Mouse (Mus musculus) MEL (cell line): ENCODE data around the gene Nfasc. TPM values are rescaled to one million over a fixed set of nuclear protein-coding genes. Genes with fewer than 3 reads are reported as not detected.

Experiments used
- DNase-seq: peaks from one replicate; pipeline ENCODE4 v3.0.0; 2011; ENCODE audit warnings: low read depth, low spot score
- H3K27ac ChIP-seq: 2 replicates; pipeline ENCODE4 v1.5.1; 2012; ENCODE audit warnings: low read depth, mild to moderate bottlenecking, control low read depth, low read length, moderate library complexity; ENCODE audit not compliant: control insufficient read depth
- H3K27me3 ChIP-seq, 2 experiments: fragments of 150-350 bp in 1 of 2; sonication (generic) in 1 of 2; 2 replicates each; pipeline ENCODE4 v1.6.1; 2012; ENCODE audit warnings: low read length in 2 of 2, mild to moderate bottlenecking in 2 of 2, improper control_type of control experiment in 1 of 2, moderate library complexity in 1 of 2; ENCODE audit not compliant: insufficient read depth in 2 of 2, control insufficient read depth in 1 of 2
- H3K36me3 ChIP-seq, 2 experiments: 2 replicates each; pipeline ENCODE4 v1.6.1; 2012 to 2014; ENCODE audit warnings: low read length in 2 of 2, improper control_type of control experiment in 1 of 2, inconsistent platforms in 1 of 2, mild to moderate bottlenecking in 1 of 2; ENCODE audit not compliant: insufficient read depth in 2 of 2, control insufficient read depth in 1 of 2
- H3K4me1 ChIP-seq, 2 experiments: fragments of 150-350 bp in 1 of 2; sonication (generic) in 1 of 2; 2 replicates each; pipeline ENCODE4 v1.6.1; 2012; ENCODE audit warnings: low read length in 2 of 2, improper control_type of control experiment in 1 of 2, mild to moderate bottlenecking in 1 of 2; ENCODE audit not compliant: insufficient read depth in 2 of 2, control insufficient read depth in 1 of 2
- H3K4me3 ChIP-seq, 2 experiments: fragments of 150-350 bp in 1 of 2; sonication (generic) in 1 of 2; 2 replicates each; pipeline ENCODE4 v1.5.1; 2012; ENCODE audit warnings: low read depth in 2 of 2, low read length in 2 of 2, mild to moderate bottlenecking in 2 of 2, moderate library complexity in 2 of 2, control low read depth in 1 of 2, improper control_type of control experiment in 1 of 2; ENCODE audit not compliant: control insufficient read depth in 1 of 2, insufficient read depth in 1 of 2
- H3K79me2 ChIP-seq: 2 replicates; pipeline ENCODE4 v1.6.1; 2012; ENCODE audit warnings: mild to moderate bottlenecking, low read length, moderate library complexity; ENCODE audit not compliant: control insufficient read depth, poor library complexity, insufficient read depth
- H3K9ac ChIP-seq: 2 replicates; pipeline ENCODE4 v1.6.1; 2012; ENCODE audit warnings: low read depth, mild to moderate bottlenecking, control low read depth, low read length, moderate library complexity; ENCODE audit not compliant: control insufficient read depth, poor library complexity, severe bottlenecking
- H3K9me3 ChIP-seq: fragments of 150-350 bp; sonication (generic); replicated peaks from 2 replicates; pipeline ENCODE4 v1.6.1; 2012; ENCODE audit warnings: mild to moderate bottlenecking, low read length, improper control_type of control experiment, moderate library complexity; ENCODE audit not compliant: insufficient read depth
- BHLHE40 ChIP-seq: IDR thresholded peaks from 2 replicates; pipeline ENCODE4 v1.6.1; 2012; ENCODE audit warnings: low read depth, mild to moderate bottlenecking, inconsistent platforms, low read length, improper control_type of control experiment, borderline replicate concordance
- CHD1 ChIP-seq: IDR thresholded peaks from 2 replicates; pipeline ENCODE4 v1.6.1; 2012; ENCODE audit warnings: low read depth, mild to moderate bottlenecking, inconsistent platforms, low read length, improper control_type of control experiment
- CHD2 ChIP-seq: IDR thresholded peaks from 2 replicates; pipeline ENCODE4 v1.6.1; 2011; ENCODE audit warnings: low read length, improper control_type of control experiment
- E2F4 ChIP-seq: IDR thresholded peaks from 2 replicates; pipeline ENCODE4 v1.6.1; 2011; ENCODE audit warnings: low read depth, low read length, improper control_type of control experiment, borderline replicate concordance
- EP300 ChIP-seq, 2 experiments: IDR thresholded peaks; 2 replicates each; pipeline ENCODE4 v1.6.1; 2011; ENCODE audit warnings: improper control_type of control experiment in 2 of 2, low read length in 2 of 2, low read depth in 1 of 2, mild to moderate bottlenecking in 1 of 2
- ETS1 ChIP-seq: IDR thresholded peaks from 2 replicates; pipeline ENCODE4 v1.6.1; 2012; ENCODE audit warnings: low read depth, mild to moderate bottlenecking, inconsistent platforms, low read length, improper control_type of control experiment, moderate library complexity
- GABPA ChIP-seq: IDR thresholded peaks from 2 replicates; pipeline ENCODE4 v1.6.1; 2012; ENCODE audit warnings: low read depth, mild to moderate bottlenecking, inconsistent platforms, low read length, improper control_type of control experiment, moderate library complexity
- GATA1 ChIP-seq: IDR thresholded peaks from 2 replicates; pipeline ENCODE4 v1.6.1; 2011; ENCODE audit warnings: low read depth, low read length, improper control_type of control experiment
- MAFK ChIP-seq: IDR thresholded peaks from 2 replicates; pipeline ENCODE4 v1.6.1; 2011; ENCODE audit warnings: low read depth, mild to moderate bottlenecking, low read length, improper control_type of control experiment, borderline replicate concordance
- MAX ChIP-seq: IDR thresholded peaks from 2 replicates; pipeline ENCODE4 v1.6.1; 2011; ENCODE audit warnings: low read length, improper control_type of control experiment
- MAZ ChIP-seq: IDR thresholded peaks from 2 replicates; pipeline ENCODE4 v1.6.1; 2012; ENCODE audit warnings: low read depth, mild to moderate bottlenecking, inconsistent platforms, low read length, improper control_type of control experiment
- MEF2A ChIP-seq: IDR thresholded peaks from 2 replicates; pipeline ENCODE4 v1.6.1; 2014; ENCODE audit warnings: low read depth, mild to moderate bottlenecking, inconsistent platforms, low read length, improper control_type of control experiment; ENCODE audit not compliant: poor library complexity, insufficient replicate concordance, severe bottlenecking; ENCODE audit errors: extremely low read depth
- MXI1 ChIP-seq: IDR thresholded peaks from 2 replicates; pipeline ENCODE4 v1.6.1; 2011; ENCODE audit warnings: mild to moderate bottlenecking, low read depth, low read length, improper control_type of control experiment
- MYB ChIP-seq: IDR thresholded peaks from 2 replicates; pipeline ENCODE4 v1.6.1; 2011; ENCODE audit warnings: mild to moderate bottlenecking, low read depth, low read length, improper control_type of control experiment
- MYC ChIP-seq: IDR thresholded peaks from 2 replicates; pipeline ENCODE4 v1.6.1; 2011; ENCODE audit warnings: low read depth, mild to moderate bottlenecking, low read length, improper control_type of control experiment, moderate library complexity
- NELFE ChIP-seq: IDR thresholded peaks from 2 replicates; pipeline ENCODE4 v1.6.1; 2011; ENCODE audit warnings: low read depth, low read length, improper control_type of control experiment
- POLR2AphosphoS5 ChIP-seq: IDR thresholded peaks from 2 replicates; pipeline ENCODE4 v1.6.1; 2012; ENCODE audit warnings: low read depth, borderline replicate concordance, mild to moderate bottlenecking, inconsistent platforms, low read length, moderate library complexity, mixed read lengths
- RAD21 ChIP-seq: IDR thresholded peaks from 2 replicates; pipeline ENCODE4 v1.6.1; 2011; ENCODE audit warnings: mild to moderate bottlenecking, low read depth, low read length, improper control_type of control experiment
- RCOR1 ChIP-seq: IDR thresholded peaks from 2 replicates; pipeline ENCODE4 v1.6.1; 2012; ENCODE audit warnings: low read depth, mild to moderate bottlenecking, inconsistent platforms, low read length, improper control_type of control experiment
- TAL1 ChIP-seq: IDR thresholded peaks from 2 replicates; pipeline ENCODE4 v1.6.1; 2012; ENCODE audit warnings: mild to moderate bottlenecking, inconsistent platforms, low read length, moderate library complexity, mixed read lengths
- USF1 ChIP-seq: IDR thresholded peaks from 2 replicates; pipeline ENCODE4 v1.6.1; 2014; ENCODE audit warnings: low read depth, mild to moderate bottlenecking, inconsistent platforms, low read length, improper control_type of control experiment, moderate library complexity
- USF2 ChIP-seq, 2 experiments: IDR thresholded peaks; 2 replicates each; pipeline ENCODE4 v1.6.1; 2011 to 2012; ENCODE audit warnings: improper control_type of control experiment in 2 of 2, low read length in 2 of 2, borderline replicate concordance in 1 of 2, inconsistent platforms in 1 of 2, low read depth in 1 of 2, mild to moderate bottlenecking in 1 of 2; ENCODE audit not compliant: insufficient read depth in 1 of 2
- ZKSCAN1 ChIP-seq: IDR thresholded peaks from 2 replicates; pipeline ENCODE4 v1.6.1; 2012; ENCODE audit warnings: low read depth, mild to moderate bottlenecking, inconsistent platforms, low read length, improper control_type of control experiment, moderate library complexity
- ZMIZ1 ChIP-seq: IDR thresholded peaks from 2 replicates; pipeline ENCODE4 v1.6.1; 2012; ENCODE audit warnings: low read depth, mild to moderate bottlenecking, inconsistent platforms, low read length, improper control_type of control experiment, moderate library complexity
- ZNF384 ChIP-seq: IDR thresholded peaks from 2 replicates; pipeline ENCODE4 v1.6.1; 2012; ENCODE audit warnings: low read depth, mild to moderate bottlenecking, inconsistent platforms, low read length, improper control_type of control experiment
- polyA plus RNA-seq, 2 experiments: library from polyadenylated mRNA; stranded (reverse) in 1 of 2; unstranded in 1 of 2; fragments of >175 nt in 1 of 2; fragments of >200 nt in 1 of 2; gene quantifications; 2 replicates each; pipeline versions ENCODE4 v1.2.1 to v1.2.4; 2012; ENCODE audit warnings: low replicate concordance in 2 of 2, low read depth in 1 of 2; ENCODE audit not compliant: insufficient read length in 2 of 2, insufficient read depth in 1 of 2, missing spikeins in 1 of 2
- total RNA-seq: library from RNA; depleted of rRNA; stranded (reverse); fragments of 300-350 nt; gene quantifications from 2 replicates; pipeline ENCODE4 v1.2.3, GENCODE M21; 2012

Nfasc gene
- total and polyA plus RNA-seq, 3 experiments = not detected

DNA sequence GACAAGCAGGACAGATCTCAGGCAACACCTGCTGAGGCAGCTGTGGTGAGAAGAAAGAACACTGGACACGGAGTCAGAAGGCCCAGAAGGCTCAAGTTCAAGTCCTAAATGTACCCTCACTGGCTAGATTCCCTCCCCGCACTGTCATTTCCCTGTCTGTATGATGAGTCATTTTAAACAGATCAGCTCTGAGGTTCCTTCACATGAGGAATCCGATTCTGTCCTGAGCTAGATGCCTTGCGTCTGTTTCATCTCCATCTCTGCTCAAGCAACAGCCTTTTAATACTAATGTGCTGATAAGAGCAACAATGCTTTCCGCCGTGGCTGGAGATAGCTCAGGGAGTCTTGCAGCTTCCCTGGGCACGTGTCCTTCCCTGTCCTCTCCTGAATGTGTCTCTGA lies 175.8 kb downstream of the Nfasc start:
- Histone ChIP-seq H3K4me3 (no peak overlapping the region), H3K9me3 (no peaks in the 10 kb centered on the region), H3K27me3 (peaks cover 2 to 5% of the 10 kb centered on the region in 2 experiments), H3K27ac (no peak overlapping the region), H3K36me3 (no peaks in the 10 kb centered on the region; a peak in 1 of 4 replicates), H3K4me1 (peaks cover 0 to 13% of the 10 kb centered on the region in 2 experiments; a peak in 2 of 4 replicates), H3K9ac (no peak overlapping the region), H3K79me2 (no peaks in the 10 kb centered on the region)
- DNase-seq = peak; percentile 41
- TF ChIP-seq EP300 (IDR thresholded peaks at IDR 0.05; ENCODE audit: low read depth in 1 of 2, low read length in 2 of 2) = no peak
- no peak for TF ChIP-seq MAFK
- 0 out of 2 replicates have a peak, but pooled peaks have one; percentile 23 for TF ChIP-seq MYC
- 0 out of 2 replicates have a peak, but pooled peaks have one; percentile 44 for TF ChIP-seq BHLHE40
- TF ChIP-seq TAL1 = no peak
- no peak for TF ChIP-seq NELFE
- 0 out of 2 replicates have a peak, but pooled peaks have one; percentile 18 for TF ChIP-seq GATA1
- TF ChIP-seq ZKSCAN1 = no peak
- TF ChIP-seq USF1 = peak; percentile 61; the same call in 1 of the 2 replicates

DNA sequence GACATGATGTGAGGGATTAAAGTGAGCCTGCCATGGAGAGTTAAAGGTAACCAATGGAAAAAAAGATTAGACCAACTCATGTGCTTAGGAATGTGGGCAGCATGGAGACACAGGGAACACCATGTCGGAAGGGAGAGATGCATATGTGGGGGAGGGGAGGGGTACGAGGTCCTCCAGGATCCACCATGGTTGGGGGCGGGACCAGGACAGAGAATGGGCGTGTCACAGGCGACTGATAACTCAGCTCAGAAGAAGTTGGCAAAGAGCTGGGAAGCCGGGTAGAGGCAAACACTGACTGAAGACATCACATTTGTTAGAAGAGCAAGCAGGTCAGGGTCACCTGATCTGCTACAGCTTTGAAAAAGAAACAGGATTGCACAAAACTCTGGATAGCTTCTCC lies 176.7 kb downstream of the Nfasc start:
- Histone ChIP-seq H3K27me3 (peaks cover 2 to 7% of the 10 kb centered on the region in 2 experiments), H3K9me3 (no peaks in the 10 kb centered on the region), H3K27ac (no peak overlapping the region), H3K4me1 (peaks cover 0 to 13% of the 10 kb centered on the region in 2 experiments; a peak in 2 of 4 replicates), H3K9ac (no peak overlapping the region), H3K36me3 (no peaks in the 10 kb centered on the region; a peak in 1 of 4 replicates), H3K79me2 (no peaks in the 10 kb centered on the region), H3K4me3 (no peak overlapping the region)
- no peak for DNase-seq
- TF ChIP-seq CHD1 (no peak), USF2 (IDR thresholded peaks at IDR 0.05; ENCODE audit: borderline replicate concordance in 1 of 2, insufficient read depth in 1 of 2, low read depth in 1 of 2, low read length in 2 of 2) (no peak), MAX (no peak), CHD2 (no peak), MXI1 (no peak), GABPA (no peak), RCOR1 (no peak), USF1 (no peak), E2F4 (no peak), MYB (no peak), MEF2A (no peak), EP300 (IDR thresholded peaks at IDR 0.05; ENCODE audit: low read depth in 1 of 2, low read length in 2 of 2) (no peak), MAZ (no peak), ZMIZ1 (no peak), RAD21 (no peak), POLR2AphosphoS5 (no peak), GATA1 (no peak), ZNF384 (no peak), ETS1 (no peak)
